Mouse (Mus musculus): ENCODE results near the gene Emid1. TPM values are rescaled to one million over a fixed set of nuclear protein-coding genes. Genes with fewer than 3 reads are reported as not detected.

Emid1 gene
- 10 to 100 TPM; 27.6 to 32.5 TPM for total RNA-seq (2021)
- long read RNA-seq, experiment 1, transcript Emid1-201 (15 exons, 1,947 nt): major isoform, 24 of 58 reads
- long read RNA-seq, experiment 1, partial matches to known transcripts: 5 of 58 reads
- long read RNA-seq, experiment 1, other reads (novel, unspliced or antisense): 29 of 58 reads
- long read RNA-seq, experiment 2, transcript Emid1-201 (15 exons, 1,947 nt): major isoform, 28 of 73 reads
- long read RNA-seq, experiment 2, partial matches to known transcripts: 7 of 73 reads
- long read RNA-seq, experiment 2, other reads (novel, unspliced or antisense): 37 of 73 reads

DNA sequence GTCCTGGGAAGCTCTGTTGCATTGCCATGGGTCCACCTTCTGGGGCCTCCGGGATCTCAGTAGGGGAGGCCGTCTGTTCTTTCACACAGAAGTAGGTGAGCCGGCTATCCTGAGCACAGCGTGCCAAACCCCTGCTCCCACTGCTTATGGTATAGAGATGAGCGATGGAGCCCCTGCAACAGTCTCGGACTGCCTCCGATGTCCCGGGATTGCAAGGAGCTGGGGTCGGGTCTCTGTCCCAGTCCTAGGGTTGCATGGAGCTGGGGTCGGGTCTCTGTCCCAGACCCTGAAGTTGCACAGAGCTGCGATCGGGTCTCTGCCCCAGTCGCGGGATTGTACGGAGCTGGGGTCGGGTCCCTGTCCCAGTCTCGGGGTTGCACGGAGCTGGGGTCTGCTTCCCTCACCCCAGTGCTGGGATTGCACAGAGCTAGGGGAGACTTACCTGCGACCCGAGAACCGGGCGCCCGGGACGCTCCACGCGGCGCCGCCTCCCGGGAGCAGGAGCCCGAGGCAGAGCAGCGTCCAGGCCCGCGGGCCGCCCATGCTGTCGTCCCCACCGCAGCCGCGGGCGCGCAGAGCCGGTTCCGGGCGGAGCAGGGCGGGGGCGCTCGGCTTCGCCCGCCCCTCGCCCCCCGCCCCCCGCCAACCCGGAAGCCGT, at the start of gene Emid1:
Gene Emid1 (minus strand): TSS at position 578 of the 658 bp plus-strand sequence.
- intact Hi-C loops (cut with DNase I): no loop called here
- DNase-seq (ENCODE audit: low spot score in 2 of 2): no peak

- DNase-seq (ENCODE audit: low spot score in 2 of 2): no peak
- intact Hi-C loops (cut with DNase I): no loop called here
Observed at GRCm38 (mm10) chr11:5199879-5200278, 47.8 kb upstream of the Emid1 start.

- intact Hi-C loops (cut with DNase I): no loop called here
- no peak for DNase-seq (ENCODE audit: low spot score in 2 of 2)
Observed at GRCm38 (mm10) chr11:5197068-5197467, 45.0 kb upstream of the Emid1 start.

GRCm38 (mm10) chr11:5196583-5196982, 44.5 kb upstream of the Emid1 start:
- no peak for DNase-seq (ENCODE audit: low spot score in 2 of 2)
- intact Hi-C loops (cut with DNase I): no loop called here

DNA sequence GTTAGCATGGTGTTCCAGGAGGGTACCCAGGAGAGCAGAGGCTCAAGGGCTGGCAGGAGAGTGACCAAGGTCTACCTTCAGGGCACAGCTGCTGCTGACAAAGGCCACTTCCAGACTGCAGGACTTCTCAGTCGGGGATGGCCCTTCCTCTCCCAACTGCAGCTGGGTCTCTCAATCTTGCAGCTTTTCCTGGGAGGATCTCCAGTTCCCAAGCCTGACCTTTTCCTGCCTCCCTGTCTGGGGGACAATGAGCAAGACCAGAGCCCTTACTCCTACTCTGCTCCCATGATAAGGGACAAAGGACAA, 41.5 kb upstream of the Emid1 start:
- intact Hi-C loops (cut with DNase I): no loop called here
- no peak for DNase-seq (ENCODE audit: low spot score in 2 of 2)

- no peak for DNase-seq (ENCODE audit: low spot score in 2 of 2)
- intact Hi-C loops (cut with DNase I): no loop called here
Observed at GRCm38 (mm10) chr11:5192840-5193575, 41.0 kb upstream of the Emid1 start.

DNA sequence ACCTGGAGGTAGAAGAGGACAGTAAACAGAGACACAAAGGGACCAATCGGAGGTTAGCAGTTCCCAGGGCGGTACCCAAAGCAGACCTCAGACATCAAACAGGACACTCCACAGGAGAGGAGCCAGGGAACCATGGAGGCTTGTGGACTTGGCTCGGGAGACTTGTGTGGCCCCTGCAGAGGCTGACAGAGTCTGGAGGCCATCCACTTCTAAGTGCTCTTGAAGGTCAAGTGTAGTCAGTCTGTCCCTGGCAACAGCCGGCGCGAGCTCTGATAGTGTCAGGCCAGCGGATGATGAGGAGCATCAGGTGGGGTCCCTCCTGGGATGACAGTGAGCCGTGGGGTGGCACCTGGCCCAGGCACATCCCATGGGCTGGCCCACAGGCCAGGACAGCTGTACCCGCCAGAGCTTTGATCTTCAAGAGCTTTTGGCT, 40.0 kb upstream of the Emid1 start:
- intact Hi-C loops (cut with DNase I): no loop called here
- DNase-seq (ENCODE audit: low spot score in 2 of 2): no peak

- intact Hi-C loops (cut with DNase I): no loop called here
- no peak for DNase-seq (ENCODE audit: low spot score in 2 of 2)
Observed at GRCm38 (mm10) chr11:5189239-5189933, 37.3 kb upstream of the Emid1 start.

GRCm38 (mm10) chr11:5188170-5188569, 36.1 kb upstream of the Emid1 start:
- no peak for DNase-seq (ENCODE audit: low spot score in 2 of 2)
- intact Hi-C loops (cut with DNase I): no loop called here

DNA sequence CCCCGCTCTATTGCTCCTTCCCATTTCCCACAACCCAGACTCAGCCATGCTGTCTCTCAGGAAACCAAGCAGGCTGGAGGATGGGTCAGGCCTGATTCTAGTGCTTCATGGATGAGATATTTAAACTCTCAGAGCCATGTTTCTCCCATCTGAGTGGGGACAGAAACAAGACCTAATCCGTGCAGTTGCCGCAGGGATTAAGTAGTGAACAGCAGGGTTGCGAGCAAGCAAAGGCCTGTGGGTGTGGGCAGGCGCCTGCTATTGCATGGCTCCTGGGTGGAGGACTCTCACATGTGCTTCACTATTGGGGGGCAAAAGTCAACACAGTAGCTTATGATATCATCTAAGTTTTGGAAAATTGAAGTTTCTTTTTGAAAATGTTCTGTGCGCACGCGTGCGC, 32.8 kb upstream of the Emid1 start:
- intact Hi-C loops (cut with DNase I): loop anchor here (5.0 kb wide), 3 partner anchors 57 to 287 kb away; partner anchors contain the start of gene Kremen1

DNA sequence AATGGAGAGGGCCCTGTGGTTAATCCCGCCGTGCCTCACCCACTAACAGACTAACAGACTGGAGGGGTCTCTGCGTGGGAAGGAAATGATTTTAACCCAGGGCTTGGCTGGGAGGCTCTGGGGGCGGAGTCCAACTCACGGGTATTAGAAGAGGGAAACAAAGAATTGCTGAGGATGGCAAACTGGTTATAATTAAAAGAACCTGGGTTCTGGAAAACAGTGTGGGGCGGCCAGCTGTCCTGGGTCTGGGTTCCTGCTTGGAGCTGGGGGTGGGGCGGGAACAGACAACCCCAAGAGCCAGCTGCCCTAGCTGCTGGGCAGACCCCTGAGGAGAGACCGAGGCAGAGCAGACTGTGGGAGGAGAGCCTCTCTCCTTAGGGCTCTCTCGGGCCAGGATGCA, 32.2 kb upstream of the Emid1 start:
- DNase-seq (ENCODE audit: low spot score in 2 of 2): no peak
- intact Hi-C loops (cut with DNase I): loop anchor here (5.0 kb wide), 3 partner anchors 58 to 288 kb away; partner anchors contain the start of gene Kremen1

More for the DNA sequence above, 32.8 kb upstream of the Emid1 start:
- no peak for DNase-seq (ENCODE audit: low spot score in 2 of 2)

GRCm38 (mm10) chr11:5182870-5183269, 30.8 kb upstream of the Emid1 start:
- intact Hi-C loops (cut with DNase I): loop anchor here (5.0 kb wide), 3 partner anchors 59 to 289 kb away; partner anchors contain the start of gene Kremen1
- no peak for DNase-seq (ENCODE audit: low spot score in 2 of 2)

- DNase-seq (ENCODE audit: low spot score in 2 of 2): peak; percentile 72 to 79
- intact Hi-C loops (cut with DNase I): loop anchor here (5.0 kb wide), 3 partner anchors 60 to 290 kb away; partner anchors contain the start of gene Kremen1
Observed at GRCm38 (mm10) chr11:5181850-5182404, 29.9 kb upstream of the Emid1 start.

DNA sequence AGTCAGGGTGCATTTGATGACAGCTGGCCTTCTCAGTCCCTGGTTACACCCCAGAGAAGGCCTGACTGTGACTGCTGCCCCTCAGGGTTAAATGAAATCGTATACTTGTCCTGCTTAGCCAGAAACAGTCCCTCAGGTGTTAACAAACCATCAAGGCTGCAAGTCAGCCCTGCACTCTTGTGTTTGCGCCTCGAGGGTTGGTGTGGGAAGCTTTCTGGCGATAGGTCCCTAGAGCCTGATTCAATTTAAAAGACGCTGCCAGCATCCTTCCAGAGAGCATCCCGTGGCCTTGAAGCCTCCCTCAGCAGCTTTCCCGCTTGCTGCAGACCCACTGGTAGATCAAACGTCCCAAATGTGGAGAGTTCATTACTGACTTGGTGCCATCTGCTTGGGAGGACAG, 27.3 kb upstream of the Emid1 start:
- intact Hi-C loops (cut with DNase I): no loop called here

DNA sequence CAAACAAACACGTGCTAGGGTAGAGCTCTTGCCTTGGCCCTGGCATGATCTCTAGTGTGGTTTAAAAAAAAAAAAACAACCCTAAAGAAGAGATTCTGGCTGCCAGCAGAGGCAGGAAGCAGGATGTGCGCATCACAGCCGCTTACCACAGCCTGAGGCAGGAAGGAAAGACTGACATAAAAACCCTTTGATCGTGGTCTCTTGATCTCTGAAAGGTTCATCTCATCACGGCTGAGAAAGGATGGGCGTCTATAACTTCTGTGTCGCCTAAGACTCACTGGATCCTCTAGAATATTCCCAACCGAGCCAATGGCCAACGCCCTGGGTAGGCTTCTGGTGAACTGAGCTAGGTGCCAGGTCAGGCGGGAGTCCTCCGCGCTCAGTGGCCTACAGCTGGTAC, 25.1 kb upstream of the Emid1 start:
- intact Hi-C loops (cut with DNase I): no loop called here
- no peak for DNase-seq (ENCODE audit: low spot score in 2 of 2)

More for the DNA sequence above, 27.3 kb upstream of the Emid1 start:
- no peak for DNase-seq (ENCODE audit: low spot score in 2 of 2)

DNA sequence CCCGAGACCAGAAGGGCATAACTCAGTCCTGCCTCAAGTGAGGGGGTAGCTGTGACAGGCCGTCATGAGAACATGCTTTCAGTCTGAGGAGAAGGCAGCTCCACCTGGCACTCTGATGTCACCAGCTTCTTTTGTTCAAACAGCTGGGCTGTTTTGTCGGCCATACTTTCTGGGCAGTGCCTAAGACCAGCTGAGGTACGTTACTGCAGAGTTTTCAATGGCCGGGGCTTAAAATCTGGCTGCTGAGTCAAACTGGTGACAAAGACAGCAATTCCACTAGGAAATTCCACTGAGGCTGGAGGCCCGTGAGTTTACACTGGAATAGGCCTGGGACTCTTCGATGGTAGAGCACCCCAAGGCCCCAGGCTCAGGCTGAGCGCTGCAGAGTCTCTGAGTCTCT, 24.6 kb upstream of the Emid1 start:
- intact Hi-C loops (cut with DNase I): no loop called here
- DNase-seq (ENCODE audit: low spot score in 2 of 2): no peak

- no peak for DNase-seq (ENCODE audit: low spot score in 2 of 2)
- intact Hi-C loops (cut with DNase I): no loop called here
Observed at GRCm38 (mm10) chr11:5175866-5176265, 23.8 kb upstream of the Emid1 start.

DNA sequence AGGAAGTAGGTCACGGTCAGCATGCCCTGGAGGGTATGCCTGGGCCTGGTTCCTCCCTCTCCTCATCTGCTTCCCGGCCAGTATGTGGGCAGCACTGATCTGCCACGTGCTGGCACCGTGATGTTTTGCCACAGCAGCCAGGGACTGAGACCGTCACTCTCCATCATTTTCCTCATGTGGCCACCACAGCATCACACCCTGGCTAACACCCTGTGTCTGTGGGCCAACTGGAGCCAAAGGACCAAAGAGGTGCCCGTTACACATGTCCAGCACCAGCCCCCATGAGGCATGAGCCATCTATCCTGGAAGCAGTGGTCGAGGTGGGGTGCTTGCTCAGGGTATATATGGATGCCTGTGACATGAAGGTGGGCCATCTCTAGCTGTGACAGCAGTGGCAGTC, 23.1 kb upstream of the Emid1 start:
- intact Hi-C loops (cut with DNase I): no loop called here
- DNase-seq (ENCODE audit: low spot score in 2 of 2): no peak

DNA sequence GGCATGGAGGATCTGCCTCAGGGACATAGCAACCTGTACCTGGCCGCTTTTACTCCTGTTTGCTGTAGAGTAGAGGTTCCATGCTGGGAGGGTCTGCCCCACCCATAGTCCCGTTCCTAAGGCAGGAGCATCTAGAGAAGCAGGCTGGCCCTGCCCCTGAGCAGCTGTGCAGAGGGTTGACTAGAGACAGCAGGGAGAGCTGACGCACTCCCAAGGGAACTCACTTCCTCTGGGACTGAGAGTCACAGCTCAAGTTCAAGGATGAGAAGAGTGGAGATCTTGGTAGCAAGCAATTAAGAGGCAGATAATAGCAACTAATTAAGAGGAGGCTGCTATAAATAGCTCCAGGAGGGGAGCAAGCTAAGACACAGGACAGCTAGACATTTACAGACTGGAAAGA, 20.8 kb upstream of the Emid1 start:
- DNase-seq (ENCODE audit: low spot score in 2 of 2): no peak
- intact Hi-C loops (cut with DNase I): no loop called here

Measured in left cerebral cortex, postnatal 14 days (tissue).